ENCODE assay signal across 8 mouse cellular contexts in genomic region chr13:93792945-93793642, GRCm38 (mm10). TPM values are rescaled to one million over a fixed set of nuclear protein-coding genes. Genes with fewer than 3 reads are reported as not detected.
A peak's percentile ranks its signal among the peaks of the same experiment; 100 is the strongest.
DNase-seq lines count a peak whose midpoint lies in the region; ATAC-seq and TF ChIP-seq lines count a peak whose summit lies in the region.

No protein-coding gene starts in this region.

- H3K79me2 ChIP-seq in liver, adult 2 months (ENCODE audit: control insufficient read depth, insufficient read depth, low read length): no peaks in the 10 kb centered on the region

- TF ChIP-seq POLR2A in liver, adult 2 months (IDR thresholded peaks at IDR 0.05; ENCODE audit: extremely low read depth, insufficient read depth, low read length): no peak

- no peak overlapping the region for H3K27ac ChIP-seq in embryonic facial prominence, embryonic 12.5 days
- no peak overlapping the region for H3K27ac ChIP-seq in liver, adult 2 months (replicated peaks; ENCODE audit: insufficient read depth, low read depth, low read length)
- no peak overlapping the region for H3K27ac ChIP-seq in neural tube, embryonic 11.5 days (ENCODE audit: low read depth, low read length)

- DNase-seq in adrenal gland, adult 2 months: peak; percentile 29
- no peak for DNase-seq in adrenal gland, postnatal 25 days
- DNase-seq in 3T3-L1 (ENCODE audit: low read depth, low spot score): peak; percentile 80
- peak; percentile 79 for DNase-seq in hindlimb bud, embryonic 11.5 days (ENCODE audit: extremely low spot score, low read depth, low spot score)
- DNase-seq in liver, adult 2 months (ENCODE audit: extremely low read depth, low read depth, low spot score): peak; percentile 84
- DNase-seq in neural tube, embryonic 11.5 days (ENCODE audit: low spot score): peak; percentile 50
- DNase-seq in spleen, postnatal 10 days (ENCODE audit: low spot score in 2 of 2): no peak

- no peak overlapping the region for H3K9ac ChIP-seq in embryonic facial prominence, embryonic 12.5 days
- no peak overlapping the region for H3K9ac ChIP-seq in liver, adult 2 months (ENCODE audit: low read depth, low read length)
- no peak overlapping the region for H3K9ac ChIP-seq in neural tube, embryonic 11.5 days (ENCODE audit: low read length)

- H3K4me1 ChIP-seq in embryonic facial prominence, embryonic 12.5 days: no peaks in the 10 kb centered on the region
- no peaks in the 10 kb centered on the region for H3K4me1 ChIP-seq in liver, adult 2 months (ENCODE audit: control insufficient read depth, insufficient read depth, low read length)
- H3K4me1 ChIP-seq in neural tube, embryonic 11.5 days (ENCODE audit: control insufficient read depth, insufficient read depth, low read length): no peaks in the 10 kb centered on the region

- WGBS in embryonic facial prominence, embryonic 12.5 days: 41% methylated on average over 11 of the region's 11 CpGs
- 35% methylated on average over 11 of the region's 11 CpGs for WGBS in liver, adult 2 months
- WGBS in neural tube, embryonic 11.5 days: 57% methylated on average over 11 of the region's 11 CpGs

- H3K4me3 ChIP-seq in embryonic facial prominence, embryonic 12.5 days: no peak overlapping the region
- no peak overlapping the region for H3K4me3 ChIP-seq in liver, adult 2 months (ENCODE audit: insufficient read depth, low read depth, low read length)
- no peak overlapping the region for H3K4me3 ChIP-seq in neural tube, embryonic 11.5 days (ENCODE audit: low read depth, low read length)

- peak; percentile 27; the same call in 1 of the 2 replicates for TF ChIP-seq CTCF in liver, adult 2 months (IDR thresholded peaks at IDR 0.05; ENCODE audit: low read depth, low read length)

- no peaks in the 10 kb centered on the region for H3K27me3 ChIP-seq in embryonic facial prominence, embryonic 12.5 days
- no peaks in the 10 kb centered on the region for H3K27me3 ChIP-seq in liver, adult 2 months (ENCODE audit: control insufficient read depth, insufficient read depth, low read length)
- no peaks in the 10 kb centered on the region for H3K27me3 ChIP-seq in neural tube, embryonic 11.5 days (ENCODE audit: control insufficient read depth, insufficient read depth, low read length)

- no peak overlapping the region for H3K4me2 ChIP-seq in embryonic facial prominence, embryonic 12.5 days (replicated peaks)
- H3K4me2 ChIP-seq in neural tube, embryonic 11.5 days (ENCODE audit: low read depth): no peak overlapping the region

- H3K36me3 ChIP-seq in embryonic facial prominence, embryonic 12.5 days: 0 out of 2 replicates have a peak, but pooled peaks cover 1% of the 10 kb centered on the region
- H3K36me3 ChIP-seq in liver, adult 2 months (ENCODE audit: control insufficient read depth, insufficient read depth, low read length): peaks cover 8% of the 10 kb centered on the region
- H3K36me3 ChIP-seq in neural tube, embryonic 11.5 days (ENCODE audit: control insufficient read depth, insufficient read depth, low read length): no peaks in the 10 kb centered on the region

- ATAC-seq in embryonic facial prominence, embryonic 12.5 days (ENCODE audit: insufficient number of reproducible peaks, insufficient read depth, low FRiP score, low TSS enrichment): 0 out of 2 replicates have a peak, but pooled peaks have one; percentile 22
- ATAC-seq in neural tube, embryonic 11.5 days (ENCODE audit: insufficient read depth, low FRiP score, low TSS enrichment): peak; percentile 35; the same call in 1 of the 2 replicates

- 0 out of 2 replicates have a peak, but pooled peaks cover 2% of the 10 kb centered on the region for H3K9me3 ChIP-seq in embryonic facial prominence, embryonic 12.5 days
- no peaks in the 10 kb centered on the region for H3K9me3 ChIP-seq in neural tube, embryonic 11.5 days (ENCODE audit: control insufficient read depth, low read length)

RNA-seq across cellular contexts. Expression of gene Arsb, which starts 21.7 kb away (rescaled TPM):
- 10 to 100 TPM; 37.4 to 46.8 TPM for total RNA-seq in adrenal gland, adult 2 months (2021)
- 45.4 and 57.5 TPM in 2 replicates for polyA plus RNA-seq in adrenal gland, adult 2 months (2012; rRNA removed)
- total RNA-seq in adrenal gland, postnatal 25 days (2021): 37.8 and 41.9 TPM in 2 replicates
- polyA plus RNA-seq in embryonic facial prominence, embryonic 12.5 days (2016; fragmentation: Nextera tagmentation; extraction: Ambion mirVana): 10.4 and 12.5 TPM in 2 replicates
- 7.3 and 11.2 TPM in 2 replicates for total RNA-seq in liver, adult 2 months (2014; rRNA removed)
- polyA plus RNA-seq in liver, adult 2 months (2012; rRNA removed): 15.0 and 19.1 TPM in 2 replicates
- polyA plus RNA-seq in neural tube, embryonic 11.5 days (2014; fragmentation: Nextera tagmentation; extraction: Ambion mirVana): 7.3 and 8.0 TPM in 2 replicates

Comparison
In these comparisons a context has a peak if more than half of its experiments do, and no peak if none do; other contexts are left out.
1. DNase-seq: peak in adrenal gland, adult 2 months (single experiment), 3T3-L1 (single experiment), hindlimb bud, embryonic 11.5 days (single experiment), liver, adult 2 months (single experiment) and neural tube, embryonic 11.5 days (single experiment); none in adrenal gland, postnatal 25 days (single experiment) and spleen, postnatal 10 days (0 of 2).